Comparison of ENCODE assay signal across 27 mouse cellular contexts in genomic region chr15:102353986-102354385, GRCm38 (mm10). TPM values are rescaled to one million over a fixed set of nuclear protein-coding genes. Genes with fewer than 3 reads are reported as not detected.
A peak's percentile ranks its signal among the peaks of the same experiment; 100 is the strongest.
DNase-seq lines count a peak whose midpoint lies in the region; ATAC-seq and TF ChIP-seq lines count a peak whose summit lies in the region.
"Had no signal": no experiment of that assay in that cellular context is flagged by ENCODE, and none has a peak within 500 bp of the region (broad histone marks: within the 10 kb centered on the region; RNA-seq: fewer than 3 reads in every experiment).

No protein-coding gene starts in this region.

- H3K9ac ChIP-seq in limb, embryonic 12.5 days (replicated peaks): no peak overlapping the region
- no peak overlapping the region for H3K9ac ChIP-seq in embryonic facial prominence, embryonic 13.5 days
- H3K9ac ChIP-seq: embryonic facial prominence, embryonic 15.5 days; liver, embryonic 14.5 days; midbrain, embryonic 12.5 days had no signal

- DNase-seq in gastrocnemius, adult 2 months: no peak
- DNase-seq in gastrocnemius, postnatal 36 days: no peak
- DNase-seq in limb, embryonic 10.5 days (ENCODE audit: low spot score): no peak
- DNase-seq in A20 (ENCODE audit: low read depth, low spot score): peak; percentile 35
- DNase-seq in frontal cortex, postnatal 25 days (ENCODE audit: low spot score in 2 of 2): no peak
- DNase-seq: adrenal gland, postnatal 14 days; cerebellum, adult 9-10 months; gastrocnemius, postnatal 10 days; heart, adult 18-20 months; heart, postnatal 14 days; kidney, adult 9 months; kidney, postnatal 25 days; lung, postnatal 10 days; retina, postnatal 1 day; thymus, postnatal 25 days had no signal

- H3K4me2 ChIP-seq in limb, embryonic 12.5 days: no peak overlapping the region
- H3K4me2 ChIP-seq in embryonic facial prominence, embryonic 13.5 days: no peak overlapping the region

- TF ChIP-seq CTCF in gastrocnemius, adult 2 months (IDR thresholded peaks at IDR 0.05): peak; percentile 4; the same call in 1 of the 2 replicates

- ATAC-seq in limb, embryonic 12.5 days (ENCODE audit: insufficient number of reproducible peaks, insufficient read depth, low FRiP score, low TSS enrichment, low read depth): no peak
- ATAC-seq in embryonic facial prominence, embryonic 13.5 days (ENCODE audit: insufficient number of reproducible peaks, insufficient read depth, low FRiP score, low TSS enrichment, low read depth): no peak
- ATAC-seq: forebrain, embryonic 14.5 days; inflammation-experienced regulatory T-cells, adult 6 months had no signal

- H3K9me3 ChIP-seq in limb, embryonic 12.5 days: no peaks in the 10 kb centered on the region
- H3K9me3 ChIP-seq in limb, embryonic 10.5 days (replicated peaks): no peaks in the 10 kb centered on the region
- no peaks in the 10 kb centered on the region for H3K9me3 ChIP-seq in embryonic facial prominence, embryonic 13.5 days
- H3K9me3 ChIP-seq: embryonic facial prominence, embryonic 15.5 days; heart, embryonic 13.5 days; hindbrain, embryonic 12.5 days; midbrain, embryonic 12.5 days; neural tube, embryonic 12.5 days had no signal

- peaks cover 47% of the 10 kb centered on the region for H3K4me1 ChIP-seq in limb, embryonic 12.5 days (replicated peaks)
- H3K4me1 ChIP-seq in limb, embryonic 10.5 days: peaks cover 56% of the 10 kb centered on the region
- peaks cover 50% of the 10 kb centered on the region for H3K4me1 ChIP-seq in embryonic facial prominence, embryonic 13.5 days

- no peak overlapping the region for H3K27ac ChIP-seq in gastrocnemius, adult 2 months
- H3K27ac ChIP-seq in limb, embryonic 12.5 days: 0 out of 2 replicates have a peak overlapping the region, but pooled peaks have one; percentile 46
- H3K27ac ChIP-seq in limb, embryonic 10.5 days: no peak overlapping the region
- 0 out of 2 replicates have a peak overlapping the region, but pooled peaks have one; percentile 11 for H3K27ac ChIP-seq in embryonic facial prominence, embryonic 13.5 days
- H3K27ac ChIP-seq: liver, embryonic 14.5 days; midbrain, embryonic 12.5 days; neural tube, embryonic 12.5 days had no signal

- intact Hi-C loops in gastrocnemius, adult 2 months (cut with DNase I): no loop called here
- intact Hi-C loops in gastrocnemius, postnatal 36 days (cut with DNase I): no loop called here

- WGBS in limb, embryonic 12.5 days: 82% methylated on average over 2 of the region's 2 CpGs
- WGBS in limb, embryonic 10.5 days: 91% methylated on average over 2 of the region's 2 CpGs
- 84% methylated on average over 2 of the region's 2 CpGs for WGBS in embryonic facial prominence, embryonic 13.5 days

- H3K4me3 ChIP-seq in gastrocnemius, adult 2 months: no peak overlapping the region
- H3K4me3 ChIP-seq in limb, embryonic 12.5 days (replicated peaks): no peak overlapping the region
- no peak overlapping the region for H3K4me3 ChIP-seq in limb, embryonic 10.5 days
- no peak overlapping the region for H3K4me3 ChIP-seq in embryonic facial prominence, embryonic 13.5 days
- H3K4me3 ChIP-seq: neural tube, embryonic 12.5 days had no signal

- H3K27me3 ChIP-seq in limb, embryonic 12.5 days: peaks cover 12% of the 10 kb centered on the region
- peaks cover 22% of the 10 kb centered on the region for H3K27me3 ChIP-seq in limb, embryonic 10.5 days (ENCODE audit: low read depth, poor library complexity, severe bottlenecking)
- H3K27me3 ChIP-seq in embryonic facial prominence, embryonic 13.5 days: peaks cover 32% of the 10 kb centered on the region

- H3K36me3 ChIP-seq in limb, embryonic 12.5 days: no peaks in the 10 kb centered on the region
- H3K36me3 ChIP-seq in limb, embryonic 10.5 days: peaks cover under 1% of the 10 kb centered on the region; the same call in 1 of the 2 replicates
- no peaks in the 10 kb centered on the region for H3K36me3 ChIP-seq in embryonic facial prominence, embryonic 13.5 days
- H3K36me3 ChIP-seq: embryonic facial prominence, embryonic 15.5 days; heart, embryonic 13.5 days; hindbrain, embryonic 12.5 days; midbrain, embryonic 12.5 days; neural tube, embryonic 12.5 days had no signal

RNA-seq across cellular contexts. Expression of gene Aaas, which starts 3.4 kb away (rescaled TPM):
- 1 to 10 TPM; 5.7 to 7.8 TPM for total RNA-seq in gastrocnemius, adult 2 months (2021)
- total RNA-seq in gastrocnemius, postnatal 36 days (2021): 1 to 10 TPM; 4.3 to 7.3 TPM
- polyA plus RNA-seq in limb, embryonic 12.5 days (2016; fragmentation: Nextera tagmentation; extraction: Ambion mirVana): 95.6 and 99.6 TPM in 2 replicates
- 150 and 163 TPM in 2 replicates for polyA plus RNA-seq in limb, embryonic 10.5 days (2016; fragmentation: Nextera tagmentation; extraction: Ambion mirVana)
- 72.9 and 80.6 TPM in 2 replicates for polyA plus RNA-seq in embryonic facial prominence, embryonic 13.5 days (2015; fragmentation: Nextera tagmentation; extraction: Ambion mirVana)

RNA-seq across cellular contexts. Expression of gene Sp7, which starts 13.0 kb away (rescaled TPM):
- total RNA-seq in gastrocnemius, adult 2 months (2021): not detected
- not detected for total RNA-seq in gastrocnemius, postnatal 36 days (2021)
- 3.1 and 4.3 TPM in 2 replicates for polyA plus RNA-seq in limb, embryonic 12.5 days (2016; fragmentation: Nextera tagmentation; extraction: Ambion mirVana)
- polyA plus RNA-seq in limb, embryonic 10.5 days (2016; fragmentation: Nextera tagmentation; extraction: Ambion mirVana): 1.6 and 1.8 TPM in 2 replicates
- 24.1 and 32.7 TPM in 2 replicates for polyA plus RNA-seq in embryonic facial prominence, embryonic 13.5 days (2015; fragmentation: Nextera tagmentation; extraction: Ambion mirVana)
- total RNA-seq: adrenal gland, postnatal 14 days; heart, adult 18-20 months; heart, postnatal 14 days; megakaryocyte progenitor cell, adult 5-6 weeks had no signal
- polyA plus RNA-seq: inflammation-experienced regulatory T-cells, adult 6 months; spleen, adult 2 months had no signal

RNA-seq across cellular contexts. Expression of gene Myg1, which starts 22.5 kb away (rescaled TPM):
- total RNA-seq in gastrocnemius, adult 2 months (2021): 10 to 100 TPM; 15.6 to 16.0 TPM
- 10 to 100 TPM; 14.8 to 16.3 TPM for total RNA-seq in gastrocnemius, postnatal 36 days (2021)
- polyA plus RNA-seq in limb, embryonic 12.5 days (2016; fragmentation: Nextera tagmentation; extraction: Ambion mirVana): 117 and 120 TPM in 2 replicates
- polyA plus RNA-seq in limb, embryonic 10.5 days (2016; fragmentation: Nextera tagmentation; extraction: Ambion mirVana): 123 and 135 TPM in 2 replicates
- polyA plus RNA-seq in embryonic facial prominence, embryonic 13.5 days (2015; fragmentation: Nextera tagmentation; extraction: Ambion mirVana): 109 TPM in 2 replicates

RNA-seq across cellular contexts. Expression of gene Pfdn5, which starts 28.1 kb away (rescaled TPM):
- total RNA-seq in gastrocnemius, adult 2 months (2021): 100 to 1,000 TPM; 232 to 252 TPM
- 100 to 1,000 TPM; 189 to 216 TPM for total RNA-seq in gastrocnemius, postnatal 36 days (2021)
- polyA plus RNA-seq in limb, embryonic 12.5 days (2016; fragmentation: Nextera tagmentation; extraction: Ambion mirVana): 431 and 445 TPM in 2 replicates
- 351 and 381 TPM in 2 replicates for polyA plus RNA-seq in limb, embryonic 10.5 days (2016; fragmentation: Nextera tagmentation; extraction: Ambion mirVana)
- 458 and 502 TPM in 2 replicates for polyA plus RNA-seq in embryonic facial prominence, embryonic 13.5 days (2015; fragmentation: Nextera tagmentation; extraction: Ambion mirVana)

RNA-seq across cellular contexts. Expression of gene Sp1, which starts 52.0 kb away (rescaled TPM):
- 10 to 100 TPM; 23.0 to 25.1 TPM for total RNA-seq in gastrocnemius, adult 2 months (2021)
- total RNA-seq in gastrocnemius, postnatal 36 days (2021): 10 to 100 TPM; 20.2 to 22.8 TPM
- 11.1 and 12.1 TPM in 2 replicates for polyA plus RNA-seq in limb, embryonic 12.5 days (2016; fragmentation: Nextera tagmentation; extraction: Ambion mirVana)
- polyA plus RNA-seq in limb, embryonic 10.5 days (2016; fragmentation: Nextera tagmentation; extraction: Ambion mirVana): 9.1 and 9.8 TPM in 2 replicates
- polyA plus RNA-seq in embryonic facial prominence, embryonic 13.5 days (2015; fragmentation: Nextera tagmentation; extraction: Ambion mirVana): 12.3 and 14.1 TPM in 2 replicates

Comparison
In these comparisons a context has a peak if more than half of its experiments do, and no peak if none do; other contexts are left out.
1. H3K27ac ChIP-seq: peak in limb, embryonic 12.5 days (single experiment) and embryonic facial prominence, embryonic 13.5 days (single experiment); none in gastrocnemius, adult 2 months (single experiment) and limb, embryonic 10.5 days (single experiment).